Mouse (Mus musculus) hindbrain, embryonic 14.5 days (tissue): ENCODE results near the gene Haus7. TPM values are rescaled to one million over a fixed set of nuclear protein-coding genes. Genes with fewer than 3 reads are reported as not detected.

Experiments used
- ATAC-seq: fragments of 200-750 bp; cut with Nextera tagmentation; 2 replicates; pipeline ENCODE4 v1.8.0; 2017; ENCODE audit warnings: moderate number of reproducible peaks, mild to moderate bottlenecking, moderate TSS enrichment, moderate library complexity; ENCODE audit not compliant: low FRiP score
- DNase-seq: peaks from one replicate; pipeline ENCODE4 v3.0.0-alpha.2; 2015; ENCODE audit warnings: low spot score
- H3K27ac ChIP-seq: fragments of 300-500 bp; sonication (generic); 2 replicates; pipeline ENCODE4 v1.5.1; 2014; ENCODE audit warnings: mild to moderate bottlenecking, moderate library complexity
- H3K27me3 ChIP-seq: fragments of 300-500 bp; sonication (generic); 2 replicates; pipeline ENCODE4 v1.6.1; 2014; ENCODE audit warnings: mild to moderate bottlenecking, low read length, mixed read lengths; ENCODE audit not compliant: control insufficient read depth, insufficient read depth
- H3K36me3 ChIP-seq: fragments of 300-500 bp; sonication (generic); replicated peaks from 2 replicates; pipeline ENCODE4 v1.6.1; 2014; ENCODE audit not compliant: control insufficient read depth, insufficient read depth
- H3K4me1 ChIP-seq: fragments of 300-500 bp; sonication (generic); replicated peaks from 2 replicates; pipeline ENCODE4 v1.6.1; 2014; ENCODE audit warnings: antibody characterized with exemption, low read length, mixed read lengths; ENCODE audit not compliant: control insufficient read depth, insufficient read depth
- H3K4me2 ChIP-seq: fragments of 300-500 bp; sonication (generic); replicated peaks from 2 replicates; pipeline ENCODE4 v1.6.1; 2014; ENCODE audit warnings: mild to moderate bottlenecking, moderate library complexity
- H3K4me3 ChIP-seq: fragments of 300-500 bp; sonication (generic); replicated peaks from 2 replicates; pipeline ENCODE4 v1.5.1; 2014; ENCODE audit warnings: mild to moderate bottlenecking, low read length
- H3K9ac ChIP-seq: fragments of 300-500 bp; sonication (generic); 2 replicates; pipeline ENCODE4 v1.6.1; 2014
- H3K9me3 ChIP-seq: fragments of 300-500 bp; sonication (generic); 2 replicates; pipeline ENCODE4 v1.6.1; 2016; ENCODE audit warnings: low read length; ENCODE audit not compliant: control insufficient read depth
- WGBS: fragments of 180-500 bp; shearing (Covaris S2); extraction: QIAGEN DNeasy Blood & Tissue Kit; methylation state at CpG from one replicate; pipeline ENCODE4 v1.1.7; 2014; 5-methylcytosine and 5-hydroxymethylcytosine counted together
- polyA plus RNA-seq: library from polyadenylated mRNA; unstranded; fragments of >200 nt; fragmentation: Nextera tagmentation; extraction: Ambion mirVana; gene quantifications from 2 replicates; pipeline ENCODE4 v1.2.1, GENCODE M21; 2014

Gene Haus7
- polyA plus RNA-seq, 1 experiment from 2014 or later = 66.9 TPM

GRCm38 (mm10) chrX:73471764-73472163 is 12.9 kb upstream of the Haus7 start:
- Histone ChIP-seq H3K9me3 (no peaks in the 10 kb centered on the region), H3K36me3 (no peaks in the 10 kb centered on the region), H3K4me1 (no peaks in the 10 kb centered on the region), H3K4me2 (no peak overlapping the region), H3K4me3 (no peak overlapping the region), H3K9ac (no peak overlapping the region), H3K27me3 (no peaks in the 10 kb centered on the region), H3K27ac (no peak overlapping the region)
- no peak for ATAC-seq
- 92% methylated on average over 3 of the region's 3 CpGs for WGBS
- DNase-seq = no peak

GRCm38 (mm10) chrX:73468752-73469151 is 9.9 kb upstream of the Haus7 start:
- no peak for ATAC-seq
- 71% methylated on average over 1 of the region's 1 CpGs for WGBS

GRCm38 (mm10) chrX:73468330-73468729 is 9.5 kb upstream of the Haus7 start:
- DNase-seq (no peak), ATAC-seq (no peak)
- Histone ChIP-seq H3K4me1 (no peaks in the 10 kb centered on the region), H3K9me3 (no peaks in the 10 kb centered on the region), H3K4me3 (no peak overlapping the region), H3K36me3 (no peaks in the 10 kb centered on the region), H3K27ac (no peak overlapping the region), H3K9ac (no peak overlapping the region), H3K27me3 (no peaks in the 10 kb centered on the region), H3K4me2 (no peak overlapping the region)
- WGBS = 72% methylated on average over 3 of the region's 3 CpGs

More at GRCm38 (mm10) chrX:73468752-73469151, 9.9 kb upstream of the Haus7 start:
- no peak for DNase-seq
- Histone ChIP-seq H3K9ac (no peak overlapping the region), H3K4me2 (no peak overlapping the region), H3K27ac (no peak overlapping the region), H3K4me1 (no peaks in the 10 kb centered on the region), H3K27me3 (no peaks in the 10 kb centered on the region), H3K9me3 (no peaks in the 10 kb centered on the region), H3K36me3 (no peaks in the 10 kb centered on the region), H3K4me3 (no peak overlapping the region)

GRCm38 (mm10) chrX:73467446-73468241 is 8.8 kb upstream of the Haus7 start:
- Histone ChIP-seq H3K27ac (no peak overlapping the region), H3K36me3 (no peaks in the 10 kb centered on the region), H3K4me2 (no peak overlapping the region), H3K4me1 (no peaks in the 10 kb centered on the region), H3K9ac (no peak overlapping the region), H3K4me3 (no peak overlapping the region), H3K9me3 (no peaks in the 10 kb centered on the region), H3K27me3 (no peaks in the 10 kb centered on the region)
- ATAC-seq = no peak
- DNase-seq = no peak
- 76% methylated on average over 5 of the region's 5 CpGs for WGBS

GRCm38 (mm10) chrX:73465483-73466186 is 6.8 kb upstream of the Haus7 start:
- DNase-seq (no peak), ATAC-seq (no peak)
- Histone ChIP-seq H3K27me3 (no peaks in the 10 kb centered on the region), H3K9me3 (no peaks in the 10 kb centered on the region), H3K27ac (no peak overlapping the region), H3K9ac (no peak overlapping the region), H3K4me1 (no peaks in the 10 kb centered on the region), H3K4me3 (no peak overlapping the region), H3K4me2 (no peak overlapping the region), H3K36me3 (no peaks in the 10 kb centered on the region)
- 66% methylated on average over 9 of the region's 9 CpGs for WGBS

GRCm38 (mm10) chrX:73460792-73461191 is 1.9 kb upstream of the Haus7 start:
- H3K36me3 ChIP-seq = no peaks in the 10 kb centered on the region
- no peak overlapping the region for H3K4me3 ChIP-seq
- no peak overlapping the region for H3K9ac ChIP-seq
- H3K27me3 ChIP-seq = no peaks in the 10 kb centered on the region
- ATAC-seq (no peak), DNase-seq (no peak)
- peaks cover 6% of the 10 kb centered on the region for H3K4me1 ChIP-seq
- WGBS = 82% methylated on average over 4 of the region's 4 CpGs
- no peaks in the 10 kb centered on the region for H3K9me3 ChIP-seq
- no peak overlapping the region for H3K4me2 ChIP-seq
- H3K27ac ChIP-seq = no peak overlapping the region

GRCm38 (mm10) chrX:73451949-73452348 is 6.9 kb downstream of the Haus7 start:
- WGBS = 4% methylated on average over 2 of the region's 2 CpGs
- DNase-seq (peak; percentile 70), ATAC-seq (no peak)
- Histone ChIP-seq H3K4me3 (no peak overlapping the region), H3K4me1 (no peaks in the 10 kb centered on the region), H3K4me2 (no peak overlapping the region), H3K9ac (no peak overlapping the region), H3K9me3 (no peaks in the 10 kb centered on the region), H3K36me3 (no peaks in the 10 kb centered on the region; the same call in 1 of the 2 replicates), H3K27me3 (no peaks in the 10 kb centered on the region), H3K27ac (no peak overlapping the region)

GRCm38 (mm10) chrX:73441428-73441827 is 17.4 kb downstream of the Haus7 start:
- no peak for ATAC-seq
- H3K27me3 ChIP-seq = no peaks in the 10 kb centered on the region
- DNase-seq = no peak
- 72% methylated on average over 2 of the region's 2 CpGs for WGBS
- H3K36me3 ChIP-seq = peaks cover 19% of the 10 kb centered on the region
- no peak overlapping the region for H3K9ac ChIP-seq
- H3K4me3 ChIP-seq = no peak overlapping the region
- H3K9me3 ChIP-seq = no peaks in the 10 kb centered on the region
- H3K4me1 ChIP-seq = no peaks in the 10 kb centered on the region
- no peak overlapping the region for H3K4me2 ChIP-seq
- no peak overlapping the region for H3K27ac ChIP-seq

GRCm38 (mm10) chrX:73435252-73435651 is 23.6 kb downstream of the Haus7 start, which contains the start of gene Trex2:
Gene Trex2, minus strand, starts transcription at chrX:73435344.
- H3K4me2 ChIP-seq = no peak within 1 kb of the TSS
- DNase-seq (no peak), ATAC-seq (no peak)
- 79% methylated on average over 11 of the region's 11 CpGs for WGBS
- H3K27me3 ChIP-seq = no peaks in the 10 kb centered on the region
- no peaks in the 10 kb centered on the region for H3K9me3 ChIP-seq
- no peak within 1 kb of the TSS for H3K9ac ChIP-seq
- H3K36me3 ChIP-seq = peaks cover 12% of the 10 kb centered on the region; the same call in 1 of the 2 replicates
- H3K27ac ChIP-seq = no peak within 1 kb of the TSS
- no peaks in the 10 kb centered on the region for H3K4me1 ChIP-seq
- H3K4me3 ChIP-seq = no peak within 1 kb of the TSS
